Mouse (Mus musculus) midbrain, embryonic 16.5 days (tissue): ENCODE results near the gene Trmt2a. TPM values are rescaled to one million over a fixed set of nuclear protein-coding genes. Genes with fewer than 3 reads are reported as not detected.

ENCODE experiments used
- ATAC-seq: fragments of 200-750 bp; cut with Nextera tagmentation; 2 replicates; pipeline ENCODE4 v1.8.0; 2017; ENCODE audit warnings: moderate TSS enrichment
- H3K27ac ChIP-seq: fragments of 300-500 bp; sonication (generic); 2 replicates; pipeline ENCODE4 v1.5.1; 2014; ENCODE audit warnings: mild to moderate bottlenecking, low read length, mixed read lengths
- H3K27me3 ChIP-seq: fragments of 300-500 bp; sonication (generic); 2 replicates; pipeline ENCODE4 v1.6.1; 2014; ENCODE audit warnings: low read depth, low read length, mixed read lengths; ENCODE audit not compliant: control insufficient read depth, insufficient read depth
- H3K36me3 ChIP-seq: fragments of 300-500 bp; sonication (generic); 2 replicates; pipeline ENCODE4 v1.6.1; 2014; ENCODE audit warnings: mild to moderate bottlenecking, low read length, moderate library complexity, mixed read lengths; ENCODE audit not compliant: control insufficient read depth, insufficient read depth
- H3K4me1 ChIP-seq: fragments of 300-500 bp; sonication (generic); 2 replicates; pipeline ENCODE4 v1.6.1; 2014; ENCODE audit warnings: mild to moderate bottlenecking, low read length, mixed read lengths; ENCODE audit not compliant: control insufficient read depth, insufficient read depth
- H3K4me2 ChIP-seq: fragments of 300-500 bp; sonication (generic); 2 replicates; pipeline ENCODE4 v1.6.1; 2014; ENCODE audit warnings: mild to moderate bottlenecking, low read length, mixed read lengths
- H3K4me3 ChIP-seq: fragments of 300-500 bp; sonication (generic); 2 replicates; pipeline ENCODE4 v1.5.1; 2014; ENCODE audit warnings: low read depth, mild to moderate bottlenecking, low read length, moderate library complexity, mixed read lengths
- H3K9ac ChIP-seq: fragments of 300-500 bp; sonication (generic); 2 replicates; pipeline ENCODE4 v1.6.1; 2014; ENCODE audit warnings: low read depth, low read length, mixed read lengths
- H3K9me3 ChIP-seq: fragments of 300-500 bp; sonication (generic); replicated peaks from 2 replicates; pipeline ENCODE4 v1.6.1; 2014; ENCODE audit warnings: mild to moderate bottlenecking, low read length, mixed read lengths; ENCODE audit not compliant: control insufficient read depth, poor library complexity, severe bottlenecking
- WGBS: fragments of 180-500 bp; shearing (Covaris S2); extraction: QIAGEN DNeasy Blood & Tissue Kit; methylation state at CpG from one replicate; pipeline ENCODE4 v1.1.7; 2014; 5-methylcytosine and 5-hydroxymethylcytosine counted together
- polyA plus RNA-seq: library from polyadenylated mRNA; unstranded; fragments of >200 nt; fragmentation: Nextera tagmentation; extraction: Ambion mirVana; gene quantifications from 2 replicates; pipeline ENCODE4 v1.2.1, GENCODE M21; 2015

The Trmt2a gene
- 105 and 106 TPM in 2 replicates for polyA plus RNA-seq

GRCm38 (mm10) chr16:18248433-18249363, at the start of gene Trmt2a, which contains the start of gene Ranbp1:
Trmt2a (plus strand) TSS chr16:18248679.
Ranbp1 (minus strand) TSS chr16:18248732.
- Histone ChIP-seq H3K9me3 (no peaks in the 10 kb centered on the region), H3K27me3 (no peaks in the 10 kb centered on the region), H3K27ac (peak within 1 kb of the TSS; percentile 93), H3K4me1 (peaks cover 35% of the 10 kb centered on the region), H3K4me2 (peak within 1 kb of the TSS; percentile 93), H3K9ac (peak within 1 kb of the TSS; percentile 84), H3K36me3 (peaks cover 33% of the 10 kb centered on the region), H3K4me3 (peak within 1 kb of the TSS; percentile 69)
- WGBS, result under 1% methylated on average over 87 of the region's 102 CpGs
- peak; percentile 96 for ATAC-seq

GRCm38 (mm10) chr16:18200062-18200461, 48.4 kb upstream of the Trmt2a start:
- no peak overlapping the region for H3K27ac ChIP-seq
- no peak overlapping the region for H3K4me3 ChIP-seq
- H3K9ac ChIP-seq, result no peak overlapping the region
- peaks cover 9% of the 10 kb centered on the region for H3K4me1 ChIP-seq
- no peaks in the 10 kb centered on the region for H3K27me3 ChIP-seq
- H3K36me3 ChIP-seq, result no peaks in the 10 kb centered on the region
- H3K4me2 ChIP-seq, result no peak overlapping the region
- no peaks in the 10 kb centered on the region for H3K9me3 ChIP-seq
- 77% methylated on average over 2 of the region's 2 CpGs for WGBS
- ATAC-seq, result no peak

- H3K4me2 ChIP-seq, result no peak overlapping the region
- no peak for ATAC-seq
- no peak overlapping the region for H3K4me3 ChIP-seq
- H3K27ac ChIP-seq, result no peak overlapping the region
- no peaks in the 10 kb centered on the region for H3K9me3 ChIP-seq
- no peaks in the 10 kb centered on the region for H3K27me3 ChIP-seq
- 55% methylated on average over 1 of the region's 1 CpGs for WGBS
- no peaks in the 10 kb centered on the region for H3K36me3 ChIP-seq
- H3K4me1 ChIP-seq, result peaks cover 9% of the 10 kb centered on the region
- no peak overlapping the region for H3K9ac ChIP-seq
Measured at GRCm38 (mm10) chr16:18201620-18202019, 46.9 kb upstream of the Trmt2a start.

GRCm38 (mm10) chr16:18202061-18202460, 46.4 kb upstream of the Trmt2a start:
- no peak overlapping the region for H3K9ac ChIP-seq
- H3K27ac ChIP-seq, result no peak overlapping the region
- H3K9me3 ChIP-seq, result no peaks in the 10 kb centered on the region
- whole genome bisulfite sequencing, result 100% methylated on average over 1 of the region's 1 CpGs
- H3K27me3 ChIP-seq, result no peaks in the 10 kb centered on the region
- no peaks in the 10 kb centered on the region for H3K36me3 ChIP-seq
- H3K4me3 ChIP-seq, result no peak overlapping the region
- peaks cover 9% of the 10 kb centered on the region for H3K4me1 ChIP-seq
- H3K4me2 ChIP-seq, result no peak overlapping the region
- no peak for ATAC-seq

- H3K9me3 ChIP-seq, result no peaks in the 10 kb centered on the region
- H3K27me3 ChIP-seq, result no peaks in the 10 kb centered on the region
- no peaks in the 10 kb centered on the region for H3K36me3 ChIP-seq
- H3K27ac ChIP-seq, result no peak overlapping the region
- no peak for ATAC-seq
- WGBS, result 62% methylated on average over 7 of the region's 7 CpGs
- peaks cover 5% of the 10 kb centered on the region for H3K4me1 ChIP-seq
- H3K4me3 ChIP-seq, result no peak overlapping the region
- no peak overlapping the region for H3K9ac ChIP-seq
- no peak overlapping the region for H3K4me2 ChIP-seq
Measured at GRCm38 (mm10) chr16:18203430-18204091, 44.9 kb upstream of the Trmt2a start.

GRCm38 (mm10) chr16:18210701-18211416, 37.6 kb upstream of the Trmt2a start:
- no peak overlapping the region for H3K4me3 ChIP-seq
- WGBS, result 22% methylated on average over 8 of the region's 8 CpGs

GRCm38 (mm10) chr16:18211417-18212171, 36.9 kb upstream of the Trmt2a start:
- no peaks in the 10 kb centered on the region for H3K9me3 ChIP-seq
- 0 out of 2 replicates have a peak overlapping the region, but pooled peaks have one; percentile 14 for H3K27ac ChIP-seq
- H3K4me1 ChIP-seq, result peaks cover 47% of the 10 kb centered on the region
- no peak for ATAC-seq
- no peaks in the 10 kb centered on the region for H3K36me3 ChIP-seq
- no peak overlapping the region for H3K4me3 ChIP-seq
- H3K9ac ChIP-seq, result no peak overlapping the region
- 45% methylated on average over 10 of the region's 10 CpGs for WGBS
- no peak overlapping the region for H3K4me2 ChIP-seq
- no peaks in the 10 kb centered on the region for H3K27me3 ChIP-seq

More at GRCm38 (mm10) chr16:18210701-18211416, 37.6 kb upstream of the Trmt2a start:
- H3K4me2 ChIP-seq, result no peak overlapping the region
- peaks cover 43% of the 10 kb centered on the region for H3K4me1 ChIP-seq
- no peak for ATAC-seq
- no peaks in the 10 kb centered on the region for H3K36me3 ChIP-seq
- H3K9ac ChIP-seq, result no peak overlapping the region
- no peaks in the 10 kb centered on the region for H3K27me3 ChIP-seq
- no peak overlapping the region for H3K27ac ChIP-seq
- H3K9me3 ChIP-seq, result no peaks in the 10 kb centered on the region

- peaks cover 47% of the 10 kb centered on the region for H3K4me1 ChIP-seq
- H3K27ac ChIP-seq, result peak overlapping the region; percentile 95
- ATAC-seq, result peak; percentile 95
- H3K9me3 ChIP-seq, result no peaks in the 10 kb centered on the region
- peak overlapping the region; percentile 63 for H3K9ac ChIP-seq
- peak overlapping the region; percentile 52 for H3K4me2 ChIP-seq
- no peaks in the 10 kb centered on the region for H3K36me3 ChIP-seq
- peak overlapping the region; percentile 37 for H3K4me3 ChIP-seq
- H3K27me3 ChIP-seq, result no peaks in the 10 kb centered on the region
- 8% methylated on average over 6 of the region's 6 CpGs for WGBS
Measured at GRCm38 (mm10) chr16:18213689-18214088, 34.8 kb upstream of the Trmt2a start.
